Mouse (Mus musculus) olfactory bulb, adult 2 months (tissue): ENCODE measurements around the gene Fstl4.

ENCODE experiments used
- CTCF ChIP-seq: fragments of 200-500 bp; IDR thresholded peaks from 2 replicates; pipeline ENCODE4 v1.5.1; 2012; ENCODE audit warnings: low read depth, mild to moderate bottlenecking, low read length, moderate library complexity; ENCODE audit not compliant: insufficient read depth
- POLR2A ChIP-seq: fragments of 200-500 bp; IDR thresholded peaks from 2 replicates; pipeline ENCODE4 v1.6.1; 2012; ENCODE audit warnings: mild to moderate bottlenecking, low read depth, low read length, moderate library complexity; ENCODE audit not compliant: insufficient read depth

DNA sequence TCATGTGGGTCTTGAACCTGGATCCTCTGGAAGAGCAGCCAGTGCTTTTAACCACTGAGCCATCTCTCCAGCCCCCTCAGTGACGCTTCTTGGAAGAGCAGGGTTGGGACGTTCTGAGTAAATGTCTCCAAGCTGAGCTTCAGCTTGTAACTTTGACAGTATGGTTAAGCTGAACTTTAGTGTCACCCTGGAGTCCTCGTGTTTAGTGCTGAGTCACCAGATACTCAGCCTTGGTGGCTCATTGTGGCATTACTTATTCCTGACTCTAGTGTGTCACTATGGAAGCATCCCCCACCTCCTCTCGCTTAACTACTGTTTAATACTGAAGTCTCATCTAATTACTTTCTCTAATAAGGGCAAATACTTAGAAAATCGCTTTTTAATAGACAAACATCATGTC, 380.1 kb downstream of the Fstl4 start:
- TF ChIP-seq POLR2A (no peak), CTCF (no peak)
